Mouse (Mus musculus) left cerebral cortex, adult 8-10 months (tissue): ENCODE measurements around the gene Trappc6a. TPM values are rescaled to one million over a fixed set of nuclear protein-coding genes. Genes with fewer than 3 reads are reported as not detected.
A peak's percentile ranks its signal among the peaks of the same experiment; 100 is the strongest.

Experiments
- DNase-seq, 2 experiments: peaks; one replicate each; pipeline ENCODE4 v3.0.0; 2022; ENCODE audit warnings: low spot score in 2 of 2
- total RNA-seq, 4 experiments: library from RNA; stranded (reverse); gene quantifications; 2 replicates each; pipeline ENCODE4 v1.2.4; 2022

Gene Trappc6a
- total RNA-seq, 4 experiments from 2014 or later = 19.0 to 25.5 (median 23.5) TPM

GRCm38 (mm10) chr7:19560491-19561260, 52.5 kb downstream of the Trappc6a start:
- DNase-seq = no peak

- no peak for DNase-seq
Measured at GRCm38 (mm10) chr7:19561431-19561764, 53.2 kb downstream of the Trappc6a start.

GRCm38 (mm10) chr7:19561765-19562642, 53.8 kb downstream of the Trappc6a start:
- DNase-seq = peak; percentile 76 to 90

GRCm38 (mm10) chr7:19562643-19563410, 54.6 kb downstream of the Trappc6a start, which contains the start of gene Ppp1r37:
Ppp1r37 (minus strand) TSS chr7:19563076.
- DNase-seq = no peak

- DNase-seq = no peak
Measured at GRCm38 (mm10) chr7:19563884-19564283, 55.7 kb downstream of the Trappc6a start.

GRCm38 (mm10) chr7:19564455-19564854, 56.3 kb downstream of the Trappc6a start:
- DNase-seq = no peak

Other genes starting within 250 kb of the Trappc6a start
- gene Vasp, start 236.6 kb upstream of the Trappc6a start, total RNA-seq = 10 to 100 TPM; 13.6 to 16.9 (median 15.6) TPM
- gene Ppm1n, start 228.3 kb upstream of the Trappc6a start, total RNA-seq = under 1 TPM in 1 of 4 experiments, not detected in 3; 0.68 TPM
- 100 to 1,000 TPM; 108 to 133 (median 114) TPM for gene Rtn2, start 225.8 kb upstream of the Trappc6a start, total RNA-seq
- gene Fosb, start 198.3 kb upstream of the Trappc6a start, total RNA-seq = 10 to 100 TPM; 11.1 to 15.1 (median 13.8) TPM
- gene Ercc1, start 163.6 kb upstream of the Trappc6a start, total RNA-seq = 10 to 100 TPM; 34.9 to 42.8 (median 38.6) TPM
- gene Cd3eap, start 148.9 kb upstream of the Trappc6a start, total RNA-seq = 10 to 100 TPM; 16.3 to 20.4 (median 17.4) TPM
- 1 to 10 TPM; 3.9 to 7.7 (median 5.9) TPM for gene Ppp1r13l, start 148.6 kb upstream of the Trappc6a start, total RNA-seq
- 10 to 100 TPM; 25.7 to 36.8 (median 31.0) TPM for gene Ercc2, start 126.4 kb upstream of the Trappc6a start, total RNA-seq
- gene Klc3, start 104.3 kb upstream of the Trappc6a start, total RNA-seq = 1 to 10 TPM; 4.5 to 5.9 (median 5.1) TPM
- gene Ckm, start 103.6 kb upstream of the Trappc6a start, total RNA-seq = 10 to 100 TPM in 1 of 4 experiments, 1 to 10 TPM in 2, not detected in 1; 3.1 to 12.8 (median 9.4) TPM
- gene Mark4, start 49.6 kb upstream of the Trappc6a start, total RNA-seq = 10 to 100 TPM; 70.4 to 80.3 (median 76.2) TPM
- 1 to 10 TPM in 1 of 4 experiments, under 1 TPM in 3; 0.59 to 1.1 (median 0.79) TPM for gene Exoc3l2, start 45.1 kb upstream of the Trappc6a start, total RNA-seq
- 1 to 10 TPM; 6.5 to 7.7 (median 7.1) TPM for gene Bloc1s3, start within 50 bp of the Trappc6a start, total RNA-seq
- 1 to 10 TPM in 2 of 4 experiments, under 1 TPM in 2; 0.83 to 1.7 (median 1.1) TPM for gene Nkpd1, start 9.4 kb downstream of the Trappc6a start, total RNA-seq
- gene Ppp1r37, start 54.7 kb downstream of the Trappc6a start, total RNA-seq = 100 to 1,000 TPM; 118 to 134 (median 124) TPM
- 1 to 10 TPM; 1.6 to 1.9 (median 1.8) TPM for gene Zfp296, start 68.9 kb downstream of the Trappc6a start, total RNA-seq
- 10 to 100 TPM; 44.2 to 59.5 (median 51.3) TPM for gene Gemin7, start 69.2 kb downstream of the Trappc6a start, total RNA-seq
- 10 to 100 TPM; 74.8 to 89.4 (median 84.1) TPM for gene Clasrp, start 96.1 kb downstream of the Trappc6a start, total RNA-seq
- 1 to 10 TPM; 5.6 to 7.2 (median 6.4) TPM for gene Relb, start 121.0 kb downstream of the Trappc6a start, total RNA-seq
- gene Clptm1, start 156.6 kb downstream of the Trappc6a start, total RNA-seq = 100 to 1,000 TPM; 145 to 171 (median 154) TPM
- gene Apoc2, start 169.5 kb downstream of the Trappc6a start, total RNA-seq = not detected
- gene Gm44805, start 173.0 kb downstream of the Trappc6a start, total RNA-seq = not detected
- under 1 TPM in 1 of 4 experiments, not detected in 3; 0.81 TPM for gene Apoc4, start 173.1 kb downstream of the Trappc6a start, total RNA-seq
- gene Apoc1, start 184.3 kb downstream of the Trappc6a start, total RNA-seq = 1 to 10 TPM; 3.4 to 6.2 (median 4.7) TPM
- gene Apoe, start 190.8 kb downstream of the Trappc6a start, total RNA-seq = 1,000 to 10,000 TPM; 1,704 to 2,821 (median 2,131) TPM
- gene Tomm40, start 207.0 kb downstream of the Trappc6a start, total RNA-seq = 100 to 1,000 TPM; 109 to 112 (median 111) TPM
- gene Nectin2, start 242.1 kb downstream of the Trappc6a start, total RNA-seq = 1 to 10 TPM; 6.5 to 8.0 (median 7.4) TPM